Mouse (Mus musculus) urinary bladder, postnatal 4 days (tissue): ENCODE measurements at regions not wholly inside any gene's neighbourhood (a gene's known extent, or its start where the extent isn't known, plus 50 kb on each side); places are given as distances from the start of the nearest gene placed in this dataset.
"Not testable (repeated sequence)": the region's sequence is repeated elsewhere in the genome, so short reads cannot be mapped to it uniquely, and the experiment has no call there.

Experiments
- DNase-seq, 2 experiments: peaks; one replicate each; pipeline ENCODE4 v3.0.0; 2021 to 2022; ENCODE audit warnings: low spot score in 2 of 2

- DNase-seq: no peak
Observed at GRCm38 (mm10) chrX:94785983-94786382, 61.6 kb downstream of the Zxdb start.

- no peak for DNase-seq
Observed at GRCm38 (mm10) chrX:94788331-94788920, 64.1 kb downstream of the Zxdb start.

GRCm38 (mm10) chrX:94796845-94797244 is 72.5 kb downstream of the Zxdb start:
- DNase-seq: not testable (repeated sequence)

- DNase-seq: not testable (repeated sequence)
Observed at GRCm38 (mm10) chrX:94797348-94798182, 73.2 kb downstream of the Zxdb start.

- DNase-seq: not testable (repeated sequence)
Observed at GRCm38 (mm10) chrX:94798183-94798619, 73.8 kb downstream of the Zxdb start.

- not testable (repeated sequence) for DNase-seq
Observed at GRCm38 (mm10) chrX:94812760-94813159, 88.4 kb downstream of the Zxdb start.

GRCm38 (mm10) chrX:94827524-94827923 is 103.2 kb downstream of the Zxdb start:
- not testable (repeated sequence) for DNase-seq

- DNase-seq: not testable (repeated sequence)
Observed at GRCm38 (mm10) chrX:94844110-94844779, 119.9 kb downstream of the Zxdb start.

GRCm38 (mm10) chrX:94849549-94849948 is 125.2 kb downstream of the Zxdb start:
- not testable (repeated sequence) for DNase-seq

- no peak for DNase-seq
Observed at GRCm38 (mm10) chrX:94857501-94857900, 133.1 kb downstream of the Zxdb start.

GRCm38 (mm10) chrX:94857954-94858353 is 133.6 kb downstream of the Zxdb start:
- DNase-seq: no peak

- DNase-seq: no peak
Observed at GRCm38 (mm10) chrX:94863123-94863522, 138.8 kb downstream of the Zxdb start.

GRCm38 (mm10) chrX:94865531-94866502 is 141.4 kb downstream of the Zxdb start:
- peak; percentile 87 to 91 for DNase-seq

- peak in 1 of 2 experiments; percentile 72 for DNase-seq
Observed at GRCm38 (mm10) chrX:94883547-94883946, 142.9 kb downstream of the Spin4 start.
